Mouse (Mus musculus) heart, postnatal 36 days (tissue): ENCODE measurements around the gene Atp8a1. TPM values are rescaled to one million over a fixed set of nuclear protein-coding genes. Genes with fewer than 3 reads are reported as not detected.

Experiments used
- DNase-seq, 2 experiments: peaks; one replicate each; pipeline ENCODE4 v3.0.0; 2021 to 2022
- intact Hi-C: fragments of 180-260 bp; cut with DNase I; formaldehyde crosslinking; loops from one replicate; pipeline ENCODE4 v1.15.1; 2025
- total RNA-seq, 2 experiments: library from RNA; stranded (reverse); gene quantifications; 2 replicates each; pipeline ENCODE4 v1.2.3; 2021

Atp8a1 gene
- total RNA-seq, 2 experiments from 2014 or later: 24.5 to 24.7 TPM

- intact Hi-C loops: no loop called here
Measured at GRCm38 (mm10) chr5:67794129-67794800, 53.0 kb downstream of the Atp8a1 start.

GRCm38 (mm10) chr5:67782775-67783174, 64.5 kb downstream of the Atp8a1 start:
- intact Hi-C loops: loop anchor here (5.0 kb wide), 1 partner anchor 165 kb away; the partner anchor contains the start of gene Gm21905
- DNase-seq: no peak

More at GRCm38 (mm10) chr5:67794129-67794800, 53.0 kb downstream of the Atp8a1 start:
- no peak for DNase-seq

GRCm38 (mm10) chr5:67778026-67778425, 69.2 kb downstream of the Atp8a1 start:
- no peak for DNase-seq
- intact Hi-C loops: loop anchor here (1.0 kb wide), 1 partner anchor 69 kb away; the partner anchor contains the start of gene Atp8a1

- DNase-seq: no peak
- intact Hi-C loops: no loop called here
Measured at GRCm38 (mm10) chr5:67774186-67774585, 73.0 kb downstream of the Atp8a1 start.

GRCm38 (mm10) chr5:67768708-67769107, 78.5 kb downstream of the Atp8a1 start:
- intact Hi-C loops: no loop called here
- no peak for DNase-seq

- DNase-seq: no peak
- intact Hi-C loops: no loop called here
Measured at GRCm38 (mm10) chr5:67764798-67765197, 82.4 kb downstream of the Atp8a1 start.

GRCm38 (mm10) chr5:67758126-67758525, 89.1 kb downstream of the Atp8a1 start:
- DNase-seq: peak in 1 of 2 experiments; percentile 10

GRCm38 (mm10) chr5:67756138-67756537, 91.1 kb downstream of the Atp8a1 start:
- DNase-seq: peak; percentile 40 to 57
- intact Hi-C loops: loop anchor here (1.0 to 10.0 kb wide), 5 partner anchors 41 to 359 kb away; partner anchors contain the start of genes Atp8a1 and Gm5108

More at GRCm38 (mm10) chr5:67758126-67758525, 89.1 kb downstream of the Atp8a1 start:
- intact Hi-C loops: loop anchor here (5.0 to 10.0 kb wide), 3 partner anchors 39 to 357 kb away; partner anchors contain the start of gene Gm5108

- no peak for DNase-seq
- intact Hi-C loops: loop anchor here (10.0 kb wide), 1 partner anchor 362 kb away; no protein-coding TSS in a partner anchor
Measured at GRCm38 (mm10) chr5:67753057-67753456, 94.2 kb downstream of the Atp8a1 start.

GRCm38 (mm10) chr5:67752629-67753028, 94.6 kb downstream of the Atp8a1 start:
- DNase-seq: no peak
- intact Hi-C loops: loop anchor here (10.0 kb wide), 1 partner anchor 362 kb away; no protein-coding TSS in a partner anchor

GRCm38 (mm10) chr5:67752007-67752406, 95.2 kb downstream of the Atp8a1 start:
- peak in 1 of 2 experiments; percentile 19 for DNase-seq
- intact Hi-C loops: loop anchor here (10.0 kb wide), 1 partner anchor 363 kb away; no protein-coding TSS in a partner anchor

GRCm38 (mm10) chr5:67739261-67739660, 108.0 kb downstream of the Atp8a1 start:
- no peak for DNase-seq
- intact Hi-C loops: no loop called here

- DNase-seq: no peak
- intact Hi-C loops: no loop called here
Measured at GRCm38 (mm10) chr5:67738133-67738532, 109.1 kb downstream of the Atp8a1 start.

GRCm38 (mm10) chr5:67735771-67736170, 111.5 kb downstream of the Atp8a1 start:
- intact Hi-C loops: no loop called here
- no peak for DNase-seq

GRCm38 (mm10) chr5:67733551-67734258, 113.5 kb downstream of the Atp8a1 start:
- intact Hi-C loops: no loop called here
- DNase-seq: no peak

- intact Hi-C loops: no loop called here
- DNase-seq: no peak
Measured at GRCm38 (mm10) chr5:67733150-67733549, 114.1 kb downstream of the Atp8a1 start.

- intact Hi-C loops: loop anchor here (1.0 to 5.0 kb wide), 2 partner anchors 120 to 195 kb away; partner anchors contain the start of gene Shisa3
- no peak for DNase-seq
Measured at GRCm38 (mm10) chr5:67727755-67728154, 119.5 kb downstream of the Atp8a1 start.

- DNase-seq: no peak
- intact Hi-C loops: loop anchor here (1.0 to 5.0 kb wide), 2 partner anchors 120 to 195 kb away; partner anchors contain the start of gene Shisa3
Measured at GRCm38 (mm10) chr5:67726810-67727209, 120.4 kb downstream of the Atp8a1 start.

GRCm38 (mm10) chr5:67701641-67702040, 145.6 kb downstream of the Atp8a1 start:
- no peak for DNase-seq
- intact Hi-C loops: no loop called here

GRCm38 (mm10) chr5:67699418-67699817, 147.8 kb downstream of the Atp8a1 start:
- intact Hi-C loops: no loop called here
- DNase-seq: no peak

- DNase-seq: peak in 1 of 2 experiments; percentile 31
- intact Hi-C loops: no loop called here
Measured at GRCm38 (mm10) chr5:67698176-67698575, 149.1 kb downstream of the Atp8a1 start.
